Mouse (Mus musculus): ENCODE results near the gene Dixdc1. TPM values are rescaled to one million over a fixed set of nuclear protein-coding genes. Genes with fewer than 3 reads are reported as not detected.

Gene Dixdc1
- polyA plus RNA-seq, 1 experiment from 2014 or later = 33.7 TPM

- no peaks in the 10 kb centered on the region for H3K9me3 ChIP-seq (replicated peaks)
- H3K9ac ChIP-seq = no peak overlapping the region
- no peak for ATAC-seq (ENCODE audit: low FRiP score)
- H3K4me3 ChIP-seq = no peak overlapping the region
- H3K36me3 ChIP-seq = peaks cover 7% of the 10 kb centered on the region; the same call in 1 of the 2 replicates
- no peak overlapping the region for H3K27ac ChIP-seq
- no peak overlapping the region for H3K4me2 ChIP-seq (replicated peaks)
- H3K4me1 ChIP-seq = peaks cover 42% of the 10 kb centered on the region
- WGBS = 37% methylated on average over 12 of the region's 12 CpGs
- H3K27me3 ChIP-seq = no peaks in the 10 kb centered on the region
Measured at GRCm38 (mm10) chr9:50721061-50721460, 18.3 kb downstream of the Dixdc1 start.

GRCm38 (mm10) chr9:50718878-50719277, 20.4 kb downstream of the Dixdc1 start:
- no peaks in the 10 kb centered on the region for H3K9me3 ChIP-seq (replicated peaks)
- H3K27ac ChIP-seq = no peak overlapping the region
- H3K9ac ChIP-seq = no peak overlapping the region
- no peak overlapping the region for H3K4me2 ChIP-seq (replicated peaks)
- no peak overlapping the region for H3K4me3 ChIP-seq
- WGBS = 84% methylated on average over 4 of the region's 4 CpGs
- H3K4me1 ChIP-seq = peaks cover 22% of the 10 kb centered on the region
- H3K27me3 ChIP-seq = no peaks in the 10 kb centered on the region
- H3K36me3 ChIP-seq = peaks cover 7% of the 10 kb centered on the region; the same call in 1 of the 2 replicates
- no peak for ATAC-seq (ENCODE audit: low FRiP score)

- H3K36me3 ChIP-seq = peaks cover 17% of the 10 kb centered on the region
- no peaks in the 10 kb centered on the region for H3K9me3 ChIP-seq (replicated peaks)
- H3K9ac ChIP-seq = no peak overlapping the region
- no peak for ATAC-seq (ENCODE audit: low FRiP score)
- 70% methylated on average over 4 of the region's 4 CpGs for WGBS
- no peak overlapping the region for H3K27ac ChIP-seq
- no peaks in the 10 kb centered on the region for H3K27me3 ChIP-seq
- no peak overlapping the region for H3K4me3 ChIP-seq
- H3K4me1 ChIP-seq = no peaks in the 10 kb centered on the region
- H3K4me2 ChIP-seq (replicated peaks) = no peak overlapping the region
Measured at GRCm38 (mm10) chr9:50714188-50714587, 25.1 kb downstream of the Dixdc1 start.

- peaks cover 18% of the 10 kb centered on the region for H3K36me3 ChIP-seq
- 82% methylated on average over 4 of the region's 4 CpGs for WGBS
Measured at GRCm38 (mm10) chr9:50711337-50711736, 28.0 kb downstream of the Dixdc1 start.

DNA sequence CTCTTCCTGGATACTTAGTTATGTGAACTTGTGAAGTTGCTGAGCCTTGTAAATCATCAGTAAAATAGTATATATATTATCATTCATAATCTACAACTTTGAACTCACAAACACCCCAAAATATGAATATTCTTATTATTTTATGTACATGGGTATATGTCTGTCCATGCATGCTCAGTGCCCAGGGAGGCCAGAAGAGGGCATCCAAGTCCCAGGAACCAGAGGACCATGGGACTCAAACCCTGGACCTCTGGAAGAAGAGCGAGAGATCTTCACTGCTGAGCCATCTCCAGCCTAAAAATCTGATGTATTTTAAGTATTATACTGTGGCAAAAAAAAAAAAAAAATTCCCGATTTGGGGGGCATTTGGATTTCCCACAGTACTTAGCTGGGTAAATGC, 30.2 kb downstream of the Dixdc1 start:
- Histone ChIP-seq H3K36me3 (peaks cover 16% of the 10 kb centered on the region; the same call in 1 of the 2 replicates), H3K27me3 (no peaks in the 10 kb centered on the region), H3K4me1 (no peaks in the 10 kb centered on the region), H3K27ac (no peak overlapping the region), H3K9ac (no peak overlapping the region), H3K4me3 (no peak overlapping the region), H3K4me2 (replicated peaks) (no peak overlapping the region), H3K9me3 (replicated peaks) (no peaks in the 10 kb centered on the region)
- 45% methylated on average over 2 of the region's 2 CpGs for WGBS
- no peak for ATAC-seq (ENCODE audit: low FRiP score)

More at GRCm38 (mm10) chr9:50711337-50711736, 28.0 kb downstream of the Dixdc1 start:
- no peaks in the 10 kb centered on the region for H3K4me1 ChIP-seq
- no peak overlapping the region for H3K27ac ChIP-seq
- no peak overlapping the region for H3K4me3 ChIP-seq
- H3K4me2 ChIP-seq (replicated peaks) = no peak overlapping the region
- H3K9me3 ChIP-seq (replicated peaks) = no peaks in the 10 kb centered on the region
- H3K9ac ChIP-seq = no peak overlapping the region
- H3K27me3 ChIP-seq = no peaks in the 10 kb centered on the region
- ATAC-seq (ENCODE audit: low FRiP score) = no peak

- no peak for ATAC-seq (ENCODE audit: low FRiP score)
- peaks cover 19% of the 10 kb centered on the region for H3K27me3 ChIP-seq
- no peak overlapping the region for H3K9ac ChIP-seq
- no peaks in the 10 kb centered on the region for H3K4me1 ChIP-seq
- H3K4me3 ChIP-seq = no peak overlapping the region
- H3K4me2 ChIP-seq (replicated peaks) = no peak overlapping the region
- no peaks in the 10 kb centered on the region for H3K9me3 ChIP-seq (replicated peaks)
- H3K36me3 ChIP-seq = peaks cover 24% of the 10 kb centered on the region
- no peak overlapping the region for H3K27ac ChIP-seq
- WGBS = 52% methylated on average over 6 of the region's 6 CpGs
Measured at GRCm38 (mm10) chr9:50704907-50705306, 34.4 kb downstream of the Dixdc1 start.

DNA sequence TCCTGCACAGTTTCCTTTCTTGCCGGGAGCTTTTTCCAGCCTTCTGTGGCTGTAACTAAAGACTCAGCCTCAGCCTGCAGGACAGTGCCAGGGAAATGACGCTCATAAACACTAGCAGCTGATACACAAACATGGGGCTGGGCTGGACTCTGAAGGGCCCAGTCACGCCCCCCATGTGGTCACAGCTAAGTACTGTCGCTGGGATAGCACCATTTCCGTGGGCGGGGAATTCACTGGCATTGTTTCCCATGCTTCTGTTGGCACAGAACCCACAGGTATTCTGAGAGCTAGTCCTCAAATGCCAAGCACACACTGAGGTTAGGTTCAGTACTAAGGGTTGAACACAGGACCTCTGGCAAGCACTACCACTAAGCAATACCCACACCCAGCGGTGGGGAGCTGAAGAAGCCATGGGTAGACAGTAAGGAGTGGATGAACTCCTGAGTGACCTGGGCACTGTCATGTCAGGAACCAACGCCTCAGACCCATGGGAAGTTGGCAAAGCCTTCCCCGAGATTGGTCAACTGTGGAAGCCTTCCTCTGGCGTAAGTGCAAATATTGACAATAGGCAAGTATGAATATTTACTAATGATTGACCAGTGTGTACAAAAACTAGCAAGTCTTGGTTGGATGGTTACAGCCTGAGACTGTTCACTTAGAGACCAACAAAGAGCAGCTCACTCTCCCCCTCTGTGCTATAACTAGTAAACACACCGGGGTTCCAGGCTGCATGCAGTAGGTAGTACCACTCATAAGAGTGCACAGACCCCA, 38.2 kb downstream of the Dixdc1 start:
- no peak overlapping the region for H3K4me3 ChIP-seq
- no peak overlapping the region for H3K4me2 ChIP-seq (replicated peaks)
- peaks cover 24% of the 10 kb centered on the region for H3K27me3 ChIP-seq
- no peak for ATAC-seq (ENCODE audit: low FRiP score)
- H3K36me3 ChIP-seq = peaks cover 19% of the 10 kb centered on the region; the same call in 1 of the 2 replicates
- WGBS = 63% methylated on average over 11 of the region's 11 CpGs
- no peak overlapping the region for H3K9ac ChIP-seq
- H3K27ac ChIP-seq = no peak overlapping the region
- peaks cover 25% of the 10 kb centered on the region for H3K4me1 ChIP-seq
- no peaks in the 10 kb centered on the region for H3K9me3 ChIP-seq (replicated peaks)

- Histone ChIP-seq H3K4me1 (peaks cover 25% of the 10 kb centered on the region), H3K27me3 (peaks cover 24% of the 10 kb centered on the region), H3K4me2 (replicated peaks) (peak overlapping the region; percentile 100), H3K4me3 (peak overlapping the region; percentile 57), H3K9me3 (replicated peaks) (no peaks in the 10 kb centered on the region), H3K27ac (peak overlapping the region; percentile 24), H3K36me3 (peaks cover 28% of the 10 kb centered on the region), H3K9ac (peak overlapping the region; percentile 77)
- WGBS = under 1% methylated on average over 66 of the region's 70 CpGs
- ATAC-seq (ENCODE audit: low FRiP score) = peak; percentile 68
Measured at GRCm38 (mm10) chr9:50698418-50699409, 40.6 kb downstream of the Dixdc1 start.

GRCm38 (mm10) chr9:50697706-50698041, 41.6 kb downstream of the Dixdc1 start:
- Histone ChIP-seq H3K9ac (peak overlapping the region; percentile 58), H3K36me3 (peaks cover 24% of the 10 kb centered on the region), H3K4me3 (peak overlapping the region; percentile 31), H3K4me2 (replicated peaks) (peak overlapping the region; percentile 100), H3K27ac (peak overlapping the region; percentile 74), H3K27me3 (peaks cover 24% of the 10 kb centered on the region), H3K9me3 (replicated peaks) (no peaks in the 10 kb centered on the region), H3K4me1 (peaks cover 30% of the 10 kb centered on the region)
- ATAC-seq (ENCODE audit: low FRiP score) = peak; percentile 63
- under 1% methylated on average over 12 of the region's 12 CpGs for WGBS

- peak overlapping the region; percentile 74 for H3K27ac ChIP-seq
- peaks cover 21% of the 10 kb centered on the region for H3K36me3 ChIP-seq
- H3K4me3 ChIP-seq = peak overlapping the region; percentile 31
- peak overlapping the region; percentile 58 for H3K9ac ChIP-seq
- peaks cover 24% of the 10 kb centered on the region for H3K27me3 ChIP-seq
- ATAC-seq (ENCODE audit: low FRiP score) = peak; percentile 30; the same call in 1 of the 2 replicates
- H3K4me2 ChIP-seq (replicated peaks) = peak overlapping the region; percentile 100
- no peaks in the 10 kb centered on the region for H3K9me3 ChIP-seq (replicated peaks)
- WGBS = 37% methylated on average over 12 of the region's 12 CpGs
- peaks cover 30% of the 10 kb centered on the region for H3K4me1 ChIP-seq
Measured at GRCm38 (mm10) chr9:50696851-50697705, 42.2 kb downstream of the Dixdc1 start.

DNA sequence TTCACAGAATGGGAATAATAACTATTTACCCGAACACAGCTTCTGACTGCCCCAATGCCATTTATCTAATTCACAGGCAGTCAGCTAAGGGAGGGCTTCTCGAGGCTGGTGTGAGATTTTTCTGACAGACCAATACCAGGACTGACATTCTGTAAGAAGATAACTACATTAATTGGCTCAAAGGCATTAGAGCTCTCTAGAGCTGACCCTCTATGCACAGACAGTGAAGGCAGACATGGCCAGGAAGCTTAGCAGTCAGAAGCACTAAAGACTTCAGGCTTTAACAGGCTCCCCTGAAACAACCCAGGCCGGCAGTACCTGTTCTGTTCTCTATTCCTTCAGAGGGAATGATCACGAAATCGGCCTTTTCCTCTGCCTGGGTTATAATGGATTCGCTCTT, 44.2 kb downstream of the Dixdc1 start:
- H3K4me1 ChIP-seq = peaks cover 30% of the 10 kb centered on the region
- no peak overlapping the region for H3K4me2 ChIP-seq (replicated peaks)
- no peak for ATAC-seq (ENCODE audit: low FRiP score)
- H3K36me3 ChIP-seq = peaks cover 18% of the 10 kb centered on the region; the same call in 1 of the 2 replicates
- H3K9me3 ChIP-seq (replicated peaks) = no peaks in the 10 kb centered on the region
- peaks cover 7% of the 10 kb centered on the region; the same call in 1 of the 2 replicates for H3K27me3 ChIP-seq
- H3K9ac ChIP-seq = no peak overlapping the region
- H3K4me3 ChIP-seq = no peak overlapping the region
- 87% methylated on average over 6 of the region's 6 CpGs for WGBS
- no peak overlapping the region for H3K27ac ChIP-seq
